Mouse (Mus musculus) heart, embryonic 16.5 days (tissue): ENCODE results near the gene Defb23. TPM values are rescaled to one million over a fixed set of nuclear protein-coding genes. Genes with fewer than 3 reads are reported as not detected.

ENCODE experiments used
- ATAC-seq: fragments of 200-750 bp; cut with Nextera tagmentation; replicated peaks from 2 replicates; pipeline ENCODE4 v1.8.0; 2017; ENCODE audit warnings: moderate number of reproducible peaks; ENCODE audit not compliant: insufficient read depth, low FRiP score; ENCODE audit errors: extremely low read depth
- H3K27ac ChIP-seq: fragments of 300-500 bp; sonication (generic); 2 replicates; pipeline ENCODE4 v1.5.1; 2014; ENCODE audit warnings: mild to moderate bottlenecking, low read length, control low read depth, moderate library complexity
- H3K27me3 ChIP-seq: fragments of 300-500 bp; sonication (generic); 2 replicates; pipeline ENCODE4 v1.6.1; 2014; ENCODE audit warnings: low read length, mixed read lengths; ENCODE audit not compliant: control insufficient read depth, insufficient read depth
- H3K36me3 ChIP-seq: fragments of 300-500 bp; sonication (generic); 2 replicates; pipeline ENCODE4 v1.6.1; 2014; ENCODE audit not compliant: control insufficient read depth, insufficient read depth
- H3K4me1 ChIP-seq: fragments of 300-500 bp; sonication (generic); 2 replicates; pipeline ENCODE4 v1.6.1; 2014; ENCODE audit warnings: low read length, mixed read lengths; ENCODE audit not compliant: control insufficient read depth, insufficient read depth
- H3K4me2 ChIP-seq: fragments of 300-500 bp; sonication (generic); 2 replicates; pipeline ENCODE4 v1.6.1; 2014; ENCODE audit warnings: low read depth, mild to moderate bottlenecking, control low read depth, low read length
- H3K4me3 ChIP-seq: fragments of 300-500 bp; sonication (generic); 2 replicates; pipeline ENCODE4 v1.5.1; 2014; ENCODE audit warnings: mild to moderate bottlenecking, control low read depth, low read length
- H3K9ac ChIP-seq: fragments of 300-500 bp; sonication (generic); 2 replicates; pipeline ENCODE4 v1.6.1; 2014; ENCODE audit warnings: low read length, control low read depth
- H3K9me3 ChIP-seq: fragments of 300-500 bp; sonication (generic); replicated peaks from 2 replicates; pipeline ENCODE4 v1.6.1; 2016; ENCODE audit warnings: low read length; ENCODE audit not compliant: control insufficient read depth
- WGBS: fragments of 180-500 bp; shearing (Covaris S2); extraction: QIAGEN DNeasy Blood & Tissue Kit; methylation state at CpG from one replicate; pipeline ENCODE4 v1.1.7; 2014; 5-methylcytosine and 5-hydroxymethylcytosine counted together
- polyA plus RNA-seq: library from polyadenylated mRNA; unstranded; fragments of >200 nt; fragmentation: Nextera tagmentation; extraction: Ambion mirVana; gene quantifications from 2 replicates; pipeline ENCODE4 v1.2.1, GENCODE M21; 2015

The Defb23 gene
- polyA plus RNA-seq, 1 experiment from 2014 or later, result not detected

GRCm38 (mm10) chr2:152481726-152482125, 17.3 kb upstream of the Defb23 start:
- Histone ChIP-seq H3K27me3 (no peaks in the 10 kb centered on the region), H3K4me1 (no peaks in the 10 kb centered on the region), H3K4me3 (no peak overlapping the region), H3K36me3 (no peaks in the 10 kb centered on the region), H3K4me2 (no peak overlapping the region), H3K27ac (no peak overlapping the region), H3K9me3 (no peaks in the 10 kb centered on the region; the same call in 1 of the 2 replicates), H3K9ac (no peak overlapping the region)
- 83% methylated on average over 7 of the region's 7 CpGs for WGBS
- ATAC-seq, result no peak

- Histone ChIP-seq H3K27ac (no peak overlapping the region), H3K27me3 (no peaks in the 10 kb centered on the region), H3K9me3 (no peaks in the 10 kb centered on the region; the same call in 1 of the 2 replicates), H3K4me1 (no peaks in the 10 kb centered on the region), H3K9ac (no peak overlapping the region), H3K4me2 (no peak overlapping the region), H3K36me3 (no peaks in the 10 kb centered on the region), H3K4me3 (no peak overlapping the region)
- ATAC-seq, result no peak
- 71% methylated on average over 3 of the region's 3 CpGs for WGBS
These were observed 16.5 kb upstream of the Defb23 start for GRCm38 (mm10) chr2:152480881-152481280.

GRCm38 (mm10) chr2:152476763-152477162, 12.3 kb upstream of the Defb23 start, which contains the start of gene Defb20:
Defb20 (plus strand) TSS chr2:152477063.
- no peak within 1 kb of the TSS for H3K9ac ChIP-seq
- no peak within 1 kb of the TSS for H3K4me3 ChIP-seq
- WGBS, result 48% methylated on average over 2 of the region's 2 CpGs
- no peaks in the 10 kb centered on the region for H3K36me3 ChIP-seq
- no peaks in the 10 kb centered on the region; the same call in 1 of the 2 replicates for H3K9me3 ChIP-seq
- H3K27ac ChIP-seq, result no peak within 1 kb of the TSS
- H3K27me3 ChIP-seq, result no peaks in the 10 kb centered on the region
- no peak within 1 kb of the TSS for H3K4me2 ChIP-seq
- no peaks in the 10 kb centered on the region for H3K4me1 ChIP-seq
- ATAC-seq, result no peak

- Histone ChIP-seq H3K4me3 (no peak overlapping the region), H3K4me2 (no peak overlapping the region), H3K4me1 (no peaks in the 10 kb centered on the region), H3K9ac (no peak overlapping the region), H3K9me3 (no peaks in the 10 kb centered on the region), H3K36me3 (no peaks in the 10 kb centered on the region), H3K27me3 (no peaks in the 10 kb centered on the region), H3K27ac (no peak overlapping the region)
- ATAC-seq, result no peak
- WGBS, result 14% methylated on average over 3 of the region's 3 CpGs
These were observed 8.0 kb upstream of the Defb23 start for GRCm38 (mm10) chr2:152472434-152472833.

- no peaks in the 10 kb centered on the region for H3K27me3 ChIP-seq
- H3K4me2 ChIP-seq, result no peak overlapping the region
- no peak for ATAC-seq
- H3K4me3 ChIP-seq, result no peak overlapping the region
- no peaks in the 10 kb centered on the region for H3K4me1 ChIP-seq
- H3K9me3 ChIP-seq, result no peaks in the 10 kb centered on the region
- no peak overlapping the region for H3K9ac ChIP-seq
- WGBS, result 29% methylated on average over 7 of the region's 7 CpGs
- no peak overlapping the region for H3K27ac ChIP-seq
- no peaks in the 10 kb centered on the region for H3K36me3 ChIP-seq
These were observed 6.6 kb upstream of the Defb23 start for GRCm38 (mm10) chr2:152470973-152471372.

GRCm38 (mm10) chr2:152459241-152459640, 5.2 kb downstream of the Defb23 start:
- H3K9me3 ChIP-seq, result no peaks in the 10 kb centered on the region
- no peaks in the 10 kb centered on the region for H3K4me1 ChIP-seq
- no peak overlapping the region for H3K9ac ChIP-seq
- no peaks in the 10 kb centered on the region for H3K36me3 ChIP-seq
- WGBS, result 56% methylated on average over 13 of the region's 13 CpGs
- H3K4me2 ChIP-seq, result no peak overlapping the region
- no peak overlapping the region for H3K4me3 ChIP-seq
- ATAC-seq, result no peak
- H3K27me3 ChIP-seq, result no peaks in the 10 kb centered on the region
- no peak overlapping the region for H3K27ac ChIP-seq

GRCm38 (mm10) chr2:152452101-152452781, 12.2 kb downstream of the Defb23 start:
- 76% methylated on average over 4 of the region's 4 CpGs for WGBS
- ATAC-seq, result no peak
- no peak overlapping the region for H3K4me3 ChIP-seq
- H3K9ac ChIP-seq, result no peak overlapping the region
- no peaks in the 10 kb centered on the region for H3K9me3 ChIP-seq
- no peak overlapping the region for H3K27ac ChIP-seq
- H3K4me2 ChIP-seq, result no peak overlapping the region
- H3K36me3 ChIP-seq, result no peaks in the 10 kb centered on the region
- no peaks in the 10 kb centered on the region for H3K27me3 ChIP-seq
- H3K4me1 ChIP-seq, result peaks cover 11% of the 10 kb centered on the region

GRCm38 (mm10) chr2:152450241-152450640, 14.2 kb downstream of the Defb23 start:
- no peaks in the 10 kb centered on the region for H3K9me3 ChIP-seq
- H3K27ac ChIP-seq, result no peak overlapping the region
- H3K9ac ChIP-seq, result no peak overlapping the region
- ATAC-seq, result no peak
- no peaks in the 10 kb centered on the region for H3K36me3 ChIP-seq
- WGBS, result 5% methylated on average over 5 of the region's 5 CpGs
- H3K27me3 ChIP-seq, result no peaks in the 10 kb centered on the region
- no peak overlapping the region for H3K4me2 ChIP-seq
- no peak overlapping the region for H3K4me3 ChIP-seq
- H3K4me1 ChIP-seq, result peaks cover 14% of the 10 kb centered on the region

- no peak overlapping the region for H3K4me3 ChIP-seq
- H3K27ac ChIP-seq, result no peak overlapping the region
- 15% methylated on average over 5 of the region's 5 CpGs for WGBS
- ATAC-seq, result no peak
- no peaks in the 10 kb centered on the region for H3K27me3 ChIP-seq
- H3K4me1 ChIP-seq, result peaks cover 13% of the 10 kb centered on the region
- H3K9ac ChIP-seq, result no peak overlapping the region
- H3K36me3 ChIP-seq, result no peaks in the 10 kb centered on the region
- H3K4me2 ChIP-seq, result no peak overlapping the region
- no peaks in the 10 kb centered on the region for H3K9me3 ChIP-seq
These were observed 17.0 kb downstream of the Defb23 start for GRCm38 (mm10) chr2:152447461-152447860.
